Mouse (Mus musculus): ENCODE data around the gene Hist1h1t.

Hist1h1t gene

GRCm38 (mm10) chr13:23695514-23695913, at the start of gene Hist1h1t:
Gene Hist1h1t, plus strand, starts transcription at chr13:23695814.
- CTCF ChIA-PET: interaction anchor here in 1 of 4 experiments (0.6 kb wide), 1 partner anchor 283 kb away, joined by 5 read pairs; no protein-coding TSS in a partner anchor
- POLR2A ChIA-PET: interaction anchor here (0.6 to 15.5 kb wide), 40 partner anchors 11 to 1301 kb away, joined by 3 to 573 read pairs (median 6); partner anchors contain the start of genes Hist1h2ac (in 4 of the 4), Hist1h2bc (in 4 of the 4), Hist1h1a (in 3 of the 4) and Hist1h1c (in 3 of the 4)

- ChIA-PET CTCF (no interaction called here), POLR2A (interaction anchor here in 3 of 4 experiments (0.9 to 14.2 kb wide), 3 partner anchors 23 to 24 kb away, joined by 3 to 92 read pairs (median 14); partner anchors contain the start of genes Hist1h2ac (in 3 of the 3) and Hist1h2bc (in 3 of the 3))
These were observed 35.8 kb upstream of the Hist1h1t start for GRCm38 (mm10) chr13:23659636-23660366.

GRCm38 (mm10) chr13:23662536-23662935, 33.1 kb upstream of the Hist1h1t start:
- ChIA-PET POLR2A (interaction anchor here in 3 of 4 experiments (0.8 to 14.2 kb wide), 8 partner anchors 20 to 107 kb away, joined by 3 to 92 read pairs (median 4); partner anchors contain the start of genes Hist1h2ac (in 3 of the 3), Hist1h2bc (in 3 of the 3), Hist1h2be (in 1 of the 3) and Hist1h4a (in 1 of the 3)), CTCF (no interaction called here)

GRCm38 (mm10) chr13:23681990-23682582, 13.5 kb upstream of the Hist1h1t start:
- POLR2A ChIA-PET: interaction anchor here (0.6 to 10.4 kb wide), 64 partner anchors 8 to 1639 kb away, joined by 3 to 469 read pairs (median 24); partner anchors contain the start of genes Hist1h4c (in 4 of the 4), Hist1h1a (in 3 of the 4), Hist1h1c (in 3 of the 4) and Hist1h1e (in 3 of the 4)
- CTCF ChIA-PET: no interaction called here

- ChIA-PET CTCF (interaction anchor here in 2 of 4 experiments (0.6 to 2.8 kb wide), 3 partner anchors 15 to 72 kb away, joined by 3 to 23 read pairs (median 5); partner anchors contain the start of gene Hist1h4c (in 2 of the 2)), POLR2A (interaction anchor here (0.7 to 10.4 kb wide), 79 partner anchors 8 to 1640 kb away, joined by 3 to 469 read pairs (median 22); partner anchors contain the start of genes Hist1h1a (in 3 of the 4), Hist1h1c (in 3 of the 4), Hist1h1e (in 3 of the 4) and Hist1h1t (in 3 of the 4))
These were observed 13.0 kb upstream of the Hist1h1t start for GRCm38 (mm10) chr13:23682623-23682946.

GRCm38 (mm10) chr13:23682947-23683754, 12.5 kb upstream of the Hist1h1t start:
- CTCF ChIA-PET: interaction anchor here in 3 of 4 experiments (0.6 to 2.8 kb wide), 5 partner anchors 14 to 77 kb away, joined by 3 to 23 read pairs (median 5); partner anchors contain the start of genes Hist1h4c (in 3 of the 3) and Hist1h4a (in 1 of the 3)
- POLR2A ChIA-PET: interaction anchor here (0.5 to 10.4 kb wide), 190 partner anchors 8 to 1929 kb away, joined by 3 to 469 read pairs (median 7); partner anchors contain the start of genes Hist1h1a (in 4 of the 4), Hist1h2ae (in 4 of the 4), Hist1h2be (in 4 of the 4) and Hist1h2bg (in 4 of the 4)

GRCm38 (mm10) chr13:23683755-23684281, 11.8 kb upstream of the Hist1h1t start, which contains the start of the genes Hist1h2ac and Hist1h2bc:
Gene Hist1h2ac, minus strand, starts transcription at chr13:23683948.
Gene Hist1h2bc, plus strand, starts transcription at chr13:23684199.
- POLR2A ChIA-PET: interaction anchor here (0.5 to 10.4 kb wide), 202 partner anchors 7 to 1967 kb away, joined by 3 to 469 read pairs (median 7); partner anchors contain the start of genes Hist1h1a (in 4 of the 4), Hist1h1c (in 4 of the 4), Hist1h1t (in 4 of the 4) and Hist1h2ae (in 4 of the 4)
- CTCF ChIA-PET: interaction anchor here (0.6 to 2.8 kb wide), 8 partner anchors 13 to 732 kb away, joined by 3 to 23 read pairs (median 4); partner anchors contain the start of genes Hist1h4c (in 3 of the 4), Hist1h3b (in 1 of the 4) and Hist1h4a (in 1 of the 4)

- ChIA-PET CTCF (interaction anchor here (0.6 to 2.8 kb wide), 9 partner anchors 13 to 732 kb away, joined by 3 to 23 read pairs (median 4); partner anchors contain the start of genes Hist1h4c (in 2 of the 4), Hist1h3b (in 1 of the 4), Hist1h4a (in 1 of the 4) and Hist1h4b (in 1 of the 4)), POLR2A (interaction anchor here (0.5 to 10.4 kb wide), 198 partner anchors 10 to 1967 kb away, joined by 3 to 469 read pairs (median 7); partner anchors contain the start of genes Hist1h1a (in 4 of the 4), Hist1h1c (in 4 of the 4), Hist1h1t (in 4 of the 4) and Hist1h2ae (in 4 of the 4))
These were observed 11.2 kb upstream of the Hist1h1t start for GRCm38 (mm10) chr13:23684295-23684945.

- CTCF ChIA-PET: interaction anchor here in 2 of 4 experiments (2.0 to 2.8 kb wide), 2 partner anchors 13 kb away, joined by 9 to 23 read pairs; partner anchors contain the start of gene Hist1h4c (in 2 of the 2)
These were observed 10.3 kb upstream of the Hist1h1t start for GRCm38 (mm10) chr13:23685121-23685861.

GRCm38 (mm10) chr13:23685966-23686365, 9.6 kb upstream of the Hist1h1t start:
- ChIA-PET POLR2A (interaction anchor here (0.5 to 10.4 kb wide), 41 partner anchors 10 to 1899 kb away, joined by 3 to 469 read pairs (median 54); partner anchors contain the start of genes Hist1h1c (in 4 of the 4), Hist1h1e (in 3 of the 4), Hist1h1t (in 3 of the 4) and Hist1h2bb (in 3 of the 4)), CTCF (no interaction called here)

More at GRCm38 (mm10) chr13:23685121-23685861, 10.3 kb upstream of the Hist1h1t start:
- POLR2A ChIA-PET: interaction anchor here (0.5 to 10.4 kb wide), 94 partner anchors 9 to 1968 kb away, joined by 3 to 469 read pairs (median 19); partner anchors contain the start of genes Hist1h1c (in 4 of the 4), Hist1h1t (in 4 of the 4), Hist1h2be (in 4 of the 4) and Hist1h3b (in 4 of the 4)

- ChIA-PET POLR2A (interaction anchor here in 2 of 4 experiments (1.2 to 10.4 kb wide), 6 partner anchors 10 to 102 kb away, joined by 3 to 352 read pairs (median 84); partner anchors contain the start of genes Hist1h4c (in 2 of the 2), Hist1h1a (in 1 of the 2), Hist1h1c (in 1 of the 2) and Hist1h1t (in 1 of the 2)), CTCF (no interaction called here)
These were observed 8.4 kb upstream of the Hist1h1t start for GRCm38 (mm10) chr13:23687181-23687580.

GRCm38 (mm10) chr13:23687907-23688306, 7.7 kb upstream of the Hist1h1t start:
- ChIA-PET POLR2A (interaction anchor here in 2 of 4 experiments (1.0 to 15.5 kb wide), 9 partner anchors 9 to 107 kb away, joined by 3 to 573 read pairs (median 5); partner anchors contain the start of genes Hist1h4c (in 2 of the 2), Hist1h1a (in 1 of the 2), Hist1h1c (in 1 of the 2) and Hist1h1t (in 1 of the 2)), CTCF (no interaction called here)

- ChIA-PET POLR2A (interaction anchor here in 3 of 4 experiments (0.6 to 15.5 kb wide), 14 partner anchors 8 to 218 kb away, joined by 3 to 573 read pairs (median 4); partner anchors contain the start of genes Hist1h4c (in 2 of the 3), Hist1h1a (in 1 of the 3), Hist1h1c (in 1 of the 3) and Hist1h1t (in 1 of the 3)), CTCF (no interaction called here)
These were observed 6.7 kb upstream of the Hist1h1t start for GRCm38 (mm10) chr13:23688956-23689355.

- CTCF ChIA-PET: no interaction called here
- POLR2A ChIA-PET: interaction anchor here in 3 of 4 experiments (0.7 to 15.5 kb wide), 10 partner anchors 8 to 134 kb away, joined by 3 to 573 read pairs (median 5); partner anchors contain the start of genes Hist1h4c (in 2 of the 3), Hist1h1a (in 1 of the 3), Hist1h1c (in 1 of the 3) and Hist1h1t (in 1 of the 3)
These were observed 6.2 kb upstream of the Hist1h1t start for GRCm38 (mm10) chr13:23689459-23689858.
